Mouse (Mus musculus) thymus, postnatal 0 days (tissue): ENCODE measurements around the gene Ivns1abp. TPM values are rescaled to one million over a fixed set of nuclear protein-coding genes. Genes with fewer than 3 reads are reported as not detected.
"Not testable (repeated sequence)": the region's sequence is repeated elsewhere in the genome, so short reads cannot be mapped to it uniquely, and the experiment has no call there.

Source experiments
- DNase-seq: peaks from one replicate; pipeline ENCODE4 v3.0.0-alpha.2; 2015; ENCODE audit warnings: low spot score
- polyA plus RNA-seq: library from polyadenylated mRNA; unstranded; fragments of >200 nt; fragmentation: Nextera tagmentation; extraction: Ambion mirVana; gene quantifications from 2 replicates; pipeline ENCODE4 v1.2.1, GENCODE M21; 2015

The Ivns1abp gene
- polyA plus RNA-seq: 171 and 193 TPM in 2 replicates

DNA sequence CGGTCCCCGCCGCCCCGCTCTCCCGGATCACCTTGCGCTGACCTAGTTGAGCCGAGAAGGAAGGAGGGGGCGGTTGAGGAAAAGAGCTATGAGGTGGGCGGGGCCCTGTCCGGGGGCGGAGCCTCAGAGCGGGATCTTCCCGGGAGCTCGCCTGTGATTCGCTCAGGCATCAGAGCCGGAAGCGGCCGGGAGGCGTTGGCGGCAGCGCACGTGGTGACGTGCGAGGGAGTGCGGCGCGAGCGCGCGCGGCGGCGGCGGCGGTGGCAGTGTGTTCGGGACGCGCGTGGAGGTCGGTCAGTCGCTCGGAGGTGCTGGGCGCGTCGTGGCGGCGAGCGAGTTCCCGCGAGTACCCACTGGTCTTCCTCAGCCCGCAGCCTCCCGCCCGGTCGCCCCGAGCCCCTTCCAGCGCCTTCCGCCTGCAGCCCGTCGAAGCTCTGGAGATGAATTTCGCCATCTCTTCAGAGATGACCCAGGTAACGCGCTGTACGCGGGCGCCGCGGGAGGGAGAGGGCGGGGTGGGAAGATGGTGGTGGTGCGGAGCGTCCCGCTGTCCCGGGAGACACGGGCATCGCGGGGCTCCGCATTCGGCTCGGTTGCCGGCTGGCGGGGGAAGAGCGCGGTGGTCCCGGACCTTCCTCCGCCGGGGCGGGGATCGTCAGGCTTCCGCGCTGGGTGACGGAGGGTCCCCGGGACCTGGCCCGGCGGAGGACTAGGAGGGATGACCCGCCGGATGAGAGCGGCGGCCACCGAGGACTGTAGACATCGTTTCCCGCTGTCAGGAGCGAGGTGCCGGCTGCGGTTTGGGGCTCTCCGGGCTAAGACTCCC, at the start of gene Ivns1abp:
Gene Ivns1abp, plus strand, starts transcription at position 195 of the 826 bp plus-strand sequence.
- peak; percentile 99 for DNase-seq

GRCm38 (mm10) chr1:151295486-151295885, 48.8 kb upstream of the Ivns1abp start:
- DNase-seq: no peak

DNA sequence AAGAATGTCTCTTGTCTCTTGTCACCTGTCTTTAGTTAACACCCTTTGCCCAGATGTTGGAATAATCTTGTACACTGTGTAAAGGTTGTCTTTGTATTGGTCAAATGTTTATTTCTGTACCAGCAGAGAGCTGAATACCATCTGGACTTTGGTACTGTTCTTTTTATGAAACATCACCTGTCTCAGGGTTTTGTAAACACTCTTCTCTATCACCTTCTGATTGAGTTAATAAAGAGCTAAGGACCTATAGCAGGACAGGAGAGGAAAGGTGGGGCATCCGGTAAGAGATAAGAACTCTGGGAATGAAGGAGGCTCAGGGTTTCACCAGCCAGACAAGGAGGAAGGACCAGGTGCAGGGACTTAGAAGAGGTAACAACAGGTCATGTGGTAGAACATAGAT, 47.7 kb upstream of the Ivns1abp start:
- DNase-seq: no peak

DNA sequence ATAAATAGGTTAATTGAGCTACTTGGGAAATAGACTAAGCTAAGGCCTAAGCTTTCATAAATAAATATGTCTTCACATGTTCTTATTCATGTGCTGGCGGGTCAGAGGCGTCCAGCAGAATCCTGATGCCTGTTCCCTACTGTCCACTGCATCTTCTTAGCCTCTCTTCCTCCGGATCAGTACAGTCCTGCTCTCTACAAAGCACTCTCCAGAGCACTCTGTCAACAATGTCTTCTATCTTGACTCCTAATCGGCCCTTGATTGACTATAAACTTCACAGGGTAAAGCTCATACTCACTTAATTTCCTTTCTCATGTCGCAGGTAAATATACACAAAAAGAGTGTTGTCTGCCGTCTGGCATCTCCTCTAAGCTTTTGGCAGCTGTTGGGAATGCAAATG, 47.3 kb upstream of the Ivns1abp start:
- DNase-seq: no peak

DNA sequence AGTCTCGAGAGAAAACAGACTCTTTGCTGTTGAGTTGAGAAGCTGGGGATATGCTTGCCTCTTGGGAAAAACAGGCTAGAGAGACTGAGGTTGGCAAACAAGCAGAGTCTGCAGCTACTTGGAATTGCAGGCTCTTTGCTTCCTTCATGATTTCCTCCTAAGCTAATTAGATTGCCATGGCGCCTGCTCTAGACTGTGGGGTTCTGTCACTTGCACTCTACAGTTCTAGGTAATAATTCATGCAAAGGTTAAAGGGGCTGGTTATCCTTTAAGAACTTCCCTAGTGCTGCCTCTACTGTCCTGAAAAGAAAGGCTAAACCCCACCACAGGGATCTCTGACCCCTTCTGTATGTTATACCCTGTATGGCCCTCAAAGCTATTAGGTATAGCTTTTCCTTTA, 46.7 kb upstream of the Ivns1abp start:
- DNase-seq: no peak

GRCm38 (mm10) chr1:151301456-151301855, 42.8 kb upstream of the Ivns1abp start:
- no peak for DNase-seq

GRCm38 (mm10) chr1:151301904-151302303, 42.4 kb upstream of the Ivns1abp start:
- DNase-seq: no peak

GRCm38 (mm10) chr1:151303265-151303664, 41.0 kb upstream of the Ivns1abp start:
- DNase-seq: no peak

DNA sequence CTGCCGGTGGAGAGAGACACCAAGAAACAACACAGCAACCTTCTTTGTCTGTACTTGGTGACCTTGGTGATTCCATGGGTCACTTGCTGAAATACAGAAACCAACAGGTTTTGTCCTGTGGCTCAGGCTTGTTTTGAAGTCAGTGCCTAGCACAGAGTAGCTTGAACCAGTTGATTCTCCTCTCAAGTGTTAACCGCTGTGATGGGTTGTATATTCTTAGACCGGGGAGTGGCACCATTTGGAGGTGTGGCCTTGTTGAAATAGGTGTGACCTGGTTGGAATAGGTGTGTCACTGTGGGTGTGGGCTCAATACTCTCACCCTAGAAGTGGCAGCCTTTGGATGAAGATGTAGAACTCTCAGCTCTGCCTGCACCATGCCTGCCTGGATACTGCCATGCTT, 39.3 kb upstream of the Ivns1abp start:
- DNase-seq: not testable (repeated sequence)

GRCm38 (mm10) chr1:151307059-151307458, 37.2 kb upstream of the Ivns1abp start:
- DNase-seq: no peak

DNA sequence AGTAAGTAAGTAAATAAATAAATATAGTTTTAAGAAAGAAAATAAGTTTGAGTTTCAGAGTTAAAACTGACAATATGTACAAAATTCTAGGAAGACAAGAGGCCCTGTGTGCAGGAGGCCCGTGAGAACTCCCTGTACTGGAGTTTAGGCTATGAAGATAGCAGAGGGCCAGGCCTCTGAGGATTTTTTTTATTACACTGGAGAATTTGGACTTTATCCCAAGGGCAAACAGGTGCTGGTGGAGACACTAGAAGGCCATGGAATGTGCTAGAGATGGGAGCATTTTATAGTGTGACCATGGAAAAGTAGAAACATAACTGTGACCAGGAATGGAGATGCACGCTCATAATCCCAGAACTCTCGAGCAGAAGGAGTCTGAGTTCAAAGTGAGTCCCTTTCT, 36.5 kb upstream of the Ivns1abp start:
- DNase-seq: no peak

DNA sequence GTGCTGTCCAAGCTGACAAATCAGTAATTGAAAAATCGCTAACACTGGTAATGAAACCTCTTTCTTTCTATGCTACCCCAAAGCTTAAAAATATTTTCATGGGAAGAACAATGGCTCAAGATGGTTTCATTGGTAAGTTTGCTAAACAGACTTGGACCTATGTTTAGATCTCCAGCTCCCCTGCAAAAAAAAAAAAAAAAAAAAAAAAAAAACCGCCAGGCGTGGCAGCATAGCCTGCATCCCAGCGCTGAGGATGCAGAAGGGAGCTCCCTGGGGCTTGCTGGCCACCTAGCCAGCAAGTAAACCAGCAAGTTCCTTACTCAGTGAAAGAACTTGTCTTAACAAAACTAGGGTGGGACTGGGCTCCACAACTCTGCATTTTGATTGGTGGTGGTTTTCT, 35.8 kb upstream of the Ivns1abp start:
- no peak for DNase-seq

DNA sequence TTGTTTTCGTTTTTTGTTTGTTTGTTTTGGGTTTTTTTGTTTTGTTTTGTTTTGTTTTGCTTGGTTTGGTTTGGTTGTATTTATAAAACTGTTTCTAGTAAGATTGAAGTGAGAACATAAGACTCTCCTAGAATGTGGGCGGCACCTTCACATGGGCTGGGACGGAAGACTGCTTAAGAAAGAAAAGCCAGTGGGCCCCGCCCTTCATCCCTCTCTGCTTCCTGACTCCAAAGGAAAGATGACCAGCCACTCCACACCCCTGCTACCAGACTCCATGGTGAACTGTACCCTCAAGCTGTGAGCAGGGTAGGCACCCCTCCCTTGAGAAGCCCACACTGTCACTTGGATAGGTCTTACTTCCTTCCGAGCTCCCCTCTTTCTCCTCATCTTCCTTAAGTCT, 33.8 kb upstream of the Ivns1abp start:
- no peak for DNase-seq

DNA sequence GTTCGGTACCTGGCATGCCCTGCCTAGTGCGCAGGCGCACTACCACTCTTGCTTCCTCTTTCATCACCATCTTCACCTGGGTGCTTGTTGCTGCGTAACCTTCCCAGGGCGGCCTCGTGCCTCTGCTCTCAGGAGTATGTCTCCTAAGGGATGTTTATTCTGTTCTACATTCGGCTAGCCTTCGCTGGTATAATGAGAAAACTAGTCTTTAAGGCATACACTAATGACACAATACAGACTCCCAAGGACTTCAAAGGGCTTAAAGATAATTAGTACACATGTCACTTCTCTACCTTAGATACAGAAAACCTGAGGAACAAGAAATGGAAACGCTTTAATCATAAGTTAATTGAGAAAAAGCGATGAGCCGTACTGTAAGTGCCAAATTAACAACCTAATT, 32.9 kb upstream of the Ivns1abp start:
- DNase-seq: no peak

DNA sequence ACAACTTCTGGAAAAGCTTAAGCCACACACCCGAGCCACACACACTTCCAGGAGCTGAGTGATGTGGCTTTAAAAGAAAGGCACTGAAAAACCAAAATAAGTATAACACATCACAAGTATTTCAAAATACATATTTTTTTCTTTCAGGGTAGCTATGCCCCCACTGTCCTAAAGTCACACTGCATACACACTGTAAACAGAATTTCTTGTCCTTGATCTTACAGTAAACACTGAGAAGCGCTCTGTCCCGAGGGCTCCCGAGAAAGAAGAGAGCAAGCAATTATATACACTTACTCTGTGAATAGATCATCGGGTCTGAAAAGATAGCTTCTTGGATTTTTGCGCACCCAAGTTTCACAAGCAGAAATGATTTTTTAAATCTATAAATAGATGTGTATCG, 25.0 kb upstream of the Ivns1abp start:
- no peak for DNase-seq

DNA sequence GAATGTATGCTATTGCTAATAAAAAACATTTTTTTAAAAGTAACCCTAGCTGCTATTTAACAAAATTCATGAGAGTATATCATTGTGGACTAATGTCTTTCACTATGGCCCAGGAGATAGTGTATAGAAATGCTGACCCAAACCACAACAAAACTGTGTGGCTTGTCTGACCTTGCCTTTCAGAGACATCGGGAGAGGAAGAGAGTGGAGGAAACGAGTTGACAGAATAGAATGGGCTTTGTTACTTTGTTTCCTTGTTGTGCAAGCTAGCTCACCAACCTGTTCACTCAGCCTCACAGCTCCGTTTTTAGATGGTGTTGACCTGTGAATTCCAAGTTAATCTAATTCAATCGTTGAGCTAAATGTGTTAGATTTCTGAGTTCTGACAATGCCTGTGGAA, 23.9 kb upstream of the Ivns1abp start:
- DNase-seq: no peak

GRCm38 (mm10) chr1:151325328-151325727, 18.9 kb upstream of the Ivns1abp start:
- peak; percentile 55 for DNase-seq

DNA sequence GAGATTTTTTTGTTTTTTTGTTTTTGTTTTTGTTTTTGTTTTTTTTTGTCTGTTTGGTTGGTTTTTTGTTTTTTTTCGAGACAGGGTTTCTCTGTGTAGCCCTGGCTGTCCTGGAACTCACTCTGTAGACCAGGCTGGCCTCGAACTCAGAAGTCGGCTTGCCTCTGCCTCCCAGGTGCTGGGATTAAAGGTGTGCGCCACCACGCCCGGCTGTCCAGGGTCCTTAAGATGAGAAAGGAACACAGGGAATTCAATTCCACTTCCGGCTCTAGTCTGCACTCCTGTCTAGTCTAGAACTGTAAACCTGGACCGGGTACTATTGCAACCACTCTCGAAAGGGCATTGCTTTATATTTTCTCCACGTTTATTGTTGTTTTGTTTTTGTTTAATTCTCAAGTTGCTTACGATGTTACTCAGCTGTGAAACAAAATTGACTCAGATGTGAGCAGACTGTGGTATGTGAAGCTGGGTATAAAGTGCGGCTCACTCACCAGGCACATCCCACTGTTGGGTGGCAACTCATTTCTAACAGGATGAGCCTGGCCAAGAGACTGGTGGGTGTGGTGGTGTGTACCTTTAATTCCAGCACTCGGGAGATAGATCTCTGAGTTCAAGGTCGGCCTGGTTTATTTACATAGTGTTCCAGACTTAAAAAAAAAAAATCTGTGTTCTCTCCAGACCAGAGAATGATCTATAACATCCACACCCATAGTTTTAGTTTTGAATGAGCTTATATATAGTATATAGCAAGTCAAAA, 15.8 kb upstream of the Ivns1abp start:
- no peak for DNase-seq

DNA sequence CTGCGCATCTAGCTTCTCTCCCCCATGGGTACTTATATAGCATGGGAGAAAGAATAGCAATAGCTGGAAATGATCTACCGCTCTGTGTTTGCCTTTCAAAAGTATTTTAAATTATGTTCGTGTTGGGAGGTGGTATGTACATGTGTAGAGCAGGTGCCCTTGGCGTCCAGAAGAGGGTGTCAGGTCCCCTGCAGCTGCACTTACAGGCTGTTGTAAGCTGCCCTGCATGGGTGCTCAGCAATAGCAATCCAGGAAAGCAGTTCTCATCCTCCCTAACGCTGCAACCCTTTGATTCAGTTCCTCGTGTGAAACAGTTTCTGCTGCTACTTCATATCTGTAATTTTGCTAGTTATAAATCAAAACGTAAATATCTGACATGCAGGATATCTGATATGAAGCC, 14.7 kb upstream of the Ivns1abp start:
- no peak for DNase-seq

DNA sequence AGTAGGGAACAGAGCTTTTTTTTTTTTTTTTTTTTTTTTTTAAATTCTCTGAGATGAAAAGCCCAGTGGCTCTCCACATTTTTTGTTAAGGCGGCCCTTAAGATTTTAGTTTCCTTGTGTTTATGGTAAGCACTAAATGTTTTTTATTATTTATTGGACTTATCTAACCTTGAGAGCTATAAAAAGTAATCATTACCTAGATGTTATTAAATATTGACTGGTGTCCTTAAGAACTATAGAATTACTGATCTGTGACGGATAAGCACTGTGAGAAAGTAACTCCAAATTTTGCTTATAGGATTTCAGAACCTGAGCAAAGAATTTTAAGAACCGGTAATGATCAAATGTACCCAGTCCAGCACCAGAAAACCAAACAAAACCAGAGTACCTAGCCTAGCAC, 11.5 kb upstream of the Ivns1abp start:
- no peak for DNase-seq

GRCm38 (mm10) chr1:151338234-151338633, 6.0 kb upstream of the Ivns1abp start:
- no peak for DNase-seq

GRCm38 (mm10) chr1:151338941-151339340, 5.3 kb upstream of the Ivns1abp start:
- DNase-seq: no peak
